11 mouse cellular contexts compared by ENCODE assay signal in the genomic region with DNA sequence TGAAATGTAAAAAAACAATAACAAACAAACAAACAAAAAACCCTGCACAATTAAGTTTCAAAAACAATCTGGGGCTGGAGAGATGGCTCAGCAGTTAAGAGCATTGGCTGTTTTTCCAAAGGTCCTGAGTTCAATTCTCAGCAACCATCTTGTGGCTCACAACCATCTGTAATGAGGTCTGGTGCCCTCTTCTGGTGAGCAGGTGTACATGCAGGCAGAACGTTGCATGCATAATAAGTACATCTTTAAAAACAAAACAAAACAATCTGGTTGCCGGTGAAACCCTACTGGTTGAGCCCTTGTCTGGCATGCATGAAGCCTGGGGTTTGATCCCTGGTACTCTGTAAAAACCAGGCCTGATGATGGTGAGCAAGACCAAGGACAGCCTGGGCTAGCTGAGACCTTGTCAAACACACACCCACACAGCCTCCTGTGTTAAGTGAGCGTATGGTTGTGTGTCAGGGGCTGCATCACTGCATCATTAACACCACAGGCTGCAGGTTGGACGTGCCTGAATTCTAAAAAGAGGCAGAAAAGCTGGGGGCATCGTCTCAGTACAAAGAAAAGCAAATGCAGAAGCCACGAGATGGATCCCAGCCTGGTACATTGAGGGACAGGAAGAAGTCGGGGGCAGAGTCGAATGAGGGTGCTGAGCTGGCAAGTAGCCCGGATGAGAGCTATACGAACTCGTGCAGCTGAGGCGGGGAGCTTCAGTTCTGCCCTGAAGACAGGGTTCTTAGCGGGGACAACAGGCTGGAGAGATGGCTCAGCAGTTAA. TPM values are rescaled to one million over a fixed set of nuclear protein-coding genes. Genes with fewer than 3 reads are reported as not detected.
DNase-seq lines count a peak whose midpoint lies in the region; ATAC-seq and TF ChIP-seq lines count a peak whose summit lies in the region.
"Had no signal": no experiment of that assay in that cellular context is flagged by ENCODE, and none has a peak within 500 bp of the region (broad histone marks: within the 10 kb centered on the region; RNA-seq: fewer than 3 reads in every experiment).

No protein-coding gene starts in this region.

- WGBS in heart, embryonic 12.5 days = 72% methylated on average over 13 of the region's 13 CpGs
- 58% methylated on average over 13 of the region's 13 CpGs for WGBS in lung, embryonic 16.5 days
- 56% methylated on average over 13 of the region's 13 CpGs for WGBS in bone marrow, adult 2 months
- WGBS in hindbrain, embryonic 16.5 days = 80% methylated on average over 13 of the region's 13 CpGs

- peaks cover 22% of the 10 kb centered on the region for H3K4me1 ChIP-seq in heart, embryonic 12.5 days (replicated peaks)
- H3K4me1 ChIP-seq in lung, embryonic 16.5 days (replicated peaks; ENCODE audit: control insufficient read depth, insufficient read depth, low read length) = peaks cover 4% of the 10 kb centered on the region; the same call in 1 of the 2 replicates
- H3K4me1 ChIP-seq in bone marrow, adult 2 months (ENCODE audit: control insufficient read depth, insufficient read depth, low read length) = no peaks in the 10 kb centered on the region; the same call in 1 of the 2 replicates
- H3K4me1 ChIP-seq in hindbrain, embryonic 16.5 days (ENCODE audit: control insufficient read depth, insufficient read depth, low read depth, low read length) = no peaks in the 10 kb centered on the region

- H3K27me3 ChIP-seq in heart, embryonic 12.5 days (replicated peaks) = no peaks in the 10 kb centered on the region
- H3K27me3 ChIP-seq in lung, embryonic 16.5 days (ENCODE audit: control insufficient read depth, insufficient read depth, low read depth, low read length) = no peaks in the 10 kb centered on the region
- no peaks in the 10 kb centered on the region for H3K27me3 ChIP-seq in splenic B cell, adult 2 months (ENCODE audit: control insufficient read depth, insufficient read depth, low read length, poor library complexity, severe bottlenecking)
- no peaks in the 10 kb centered on the region for H3K27me3 ChIP-seq in hindbrain, embryonic 16.5 days (replicated peaks; ENCODE audit: control insufficient read depth, insufficient read depth, low read length)
- H3K27me3 ChIP-seq: Patski had no signal

- H3K4me2 ChIP-seq in heart, embryonic 12.5 days = no peak overlapping the region
- H3K4me2 ChIP-seq in lung, embryonic 16.5 days (ENCODE audit: low read depth, low read length) = no peak overlapping the region
- no peak overlapping the region for H3K4me2 ChIP-seq in hindbrain, embryonic 16.5 days (ENCODE audit: low read length)

- no peak overlapping the region for H3K4me3 ChIP-seq in heart, embryonic 12.5 days
- H3K4me3 ChIP-seq in lung, embryonic 16.5 days (ENCODE audit: low read length) = no peak overlapping the region
- H3K4me3 ChIP-seq in bone marrow, adult 2 months (replicated peaks; ENCODE audit: control insufficient read depth, low read depth, low read length) = no peak overlapping the region
- H3K4me3 ChIP-seq in hindbrain, embryonic 16.5 days (ENCODE audit: low read length) = no peak overlapping the region
- H3K4me3 ChIP-seq: erythroblast, embryonic 14.5 days had no signal

- peak; percentile 52 for TF ChIP-seq CTCF in bone marrow, adult 2 months (IDR thresholded peaks at IDR 0.05; ENCODE audit: control insufficient read depth, insufficient read depth, low read length)

- peaks cover 7% of the 10 kb centered on the region; the same call in 1 of the 2 replicates for H3K9me3 ChIP-seq in heart, embryonic 12.5 days (replicated peaks)
- 0 out of 2 replicates have a peak, but pooled peaks cover 3% of the 10 kb centered on the region for H3K9me3 ChIP-seq in lung, embryonic 16.5 days (ENCODE audit: control insufficient read depth, low read length)
- H3K9me3 ChIP-seq in hindbrain, embryonic 16.5 days (ENCODE audit: control insufficient read depth, low read length) = 0 out of 2 replicates have a peak, but pooled peaks cover 3% of the 10 kb centered on the region

- no peak for ATAC-seq in heart, embryonic 12.5 days (ENCODE audit: insufficient number of reproducible peaks, low FRiP score)
- no peak for ATAC-seq in lung, embryonic 16.5 days (ENCODE audit: low read depth)
- no peak for ATAC-seq in hindbrain, embryonic 16.5 days
- ATAC-seq: inflammation-experienced regulatory T-cells, adult 6 months; Patski had no signal

- H3K27ac ChIP-seq in heart, embryonic 12.5 days (ENCODE audit: poor library complexity, severe bottlenecking) = peak overlapping the region; percentile 50
- peak overlapping the region; percentile 56; the same call in 1 of the 2 replicates for H3K27ac ChIP-seq in lung, embryonic 16.5 days (ENCODE audit: low read length)
- no peak overlapping the region for H3K27ac ChIP-seq in bone marrow, adult 2 months (ENCODE audit: control insufficient read depth, insufficient read depth, low read depth, low read length, poor library complexity)
- H3K27ac ChIP-seq in hindbrain, embryonic 16.5 days (ENCODE audit: low read depth, low read length) = no peak overlapping the region

- H3K36me3 ChIP-seq in heart, embryonic 12.5 days = peaks cover 83% of the 10 kb centered on the region
- peaks cover 36% of the 10 kb centered on the region for H3K36me3 ChIP-seq in lung, embryonic 16.5 days (ENCODE audit: control insufficient read depth, insufficient read depth, low read length)
- H3K36me3 ChIP-seq in splenic B cell, adult 2 months (ENCODE audit: control insufficient read depth, insufficient read depth, low read length, poor library complexity, severe bottlenecking) = no peaks in the 10 kb centered on the region; the same call in 1 of the 2 replicates
- peaks cover 38% of the 10 kb centered on the region for H3K36me3 ChIP-seq in hindbrain, embryonic 16.5 days (ENCODE audit: control insufficient read depth, insufficient read depth, low read length)

- no peak for DNase-seq in heart, postnatal 25 days (ENCODE audit: low spot score)
- no peak for DNase-seq in lung, postnatal 4 days
- peak; percentile 49 for DNase-seq in splenic B cell, adult 2 months (ENCODE audit: low read depth, low spot score)
- DNase-seq in adrenal gland, postnatal 10 days = no peak

- intact Hi-C loops in heart, postnatal 25 days (cut with DNase I) = loop anchor here (10.0 kb wide), 1 partner anchor 145 kb away; no protein-coding TSS in a partner anchor

- H3K9ac ChIP-seq in heart, embryonic 12.5 days = no peak overlapping the region
- H3K9ac ChIP-seq in lung, embryonic 16.5 days (ENCODE audit: low read length) = no peak overlapping the region
- no peak overlapping the region for H3K9ac ChIP-seq in hindbrain, embryonic 16.5 days (ENCODE audit: low read depth, low read length)

- no peak for TF ChIP-seq POLR2A in bone marrow, adult 2 months (IDR thresholded peaks at IDR 0.05; ENCODE audit: borderline replicate concordance, control insufficient read depth, low read depth, low read length)

RNA-seq across cellular contexts. Expression of gene Eif4g3, which starts 32.7 kb away (rescaled TPM):
- 32.7 and 37.2 TPM in 2 replicates for polyA plus RNA-seq in heart, embryonic 12.5 days (2016; fragmentation: Nextera tagmentation; extraction: Ambion mirVana)
- 10 to 100 TPM; 44.1 to 48.1 TPM for total RNA-seq in heart, postnatal 25 days (2021)
- 23.8 and 24.8 TPM in 2 replicates for polyA plus RNA-seq in lung, embryonic 16.5 days (2015; fragmentation: Nextera tagmentation; extraction: Ambion mirVana)
- polyA plus RNA-seq in bone marrow, adult 2 months (2011; ENCODE audit: insufficient read depth, insufficient read length, low replicate concordance, missing spikeins) = 36.0 and 75.0 TPM in 2 replicates
- total RNA-seq in adrenal gland, postnatal 10 days (2021) = 10 to 100 TPM; 72.1 to 93.7 TPM
- 43.2 and 46.0 TPM in 2 replicates for polyA plus RNA-seq in hindbrain, embryonic 16.5 days (2015; fragmentation: Nextera tagmentation; extraction: Ambion mirVana)

Comparison
In these comparisons a context has a peak if more than half of its experiments do, and no peak if none do; other contexts are left out.
1. H3K27ac ChIP-seq: peak in heart, embryonic 12.5 days (single experiment) and lung, embryonic 16.5 days (single experiment); none in bone marrow, adult 2 months (single experiment) and hindbrain, embryonic 16.5 days (single experiment).